Mouse (Mus musculus) lung, adult 2 months (tissue): ENCODE measurements at regions not wholly inside any gene's neighbourhood (a gene's known extent, or its start where the extent isn't known, plus 50 kb on each side); places are given as distances from the start of the nearest gene placed in this dataset.
A peak's percentile ranks its signal among the peaks of the same experiment; 100 is the strongest.
"Not testable (repeated sequence)": the region's sequence is repeated elsewhere in the genome, so short reads cannot be mapped to it uniquely, and the experiment has no call there.

Source experiments
- DNase-seq: peaks from one replicate; pipeline ENCODE4 v3.0.0; 2022
- H3K4me1 ChIP-seq: fragments of 200-500 bp; 2 replicates; pipeline ENCODE4 v1.6.1; 2011; ENCODE audit warnings: low read length; ENCODE audit not compliant: control insufficient read depth, insufficient read depth
- H3K4me3 ChIP-seq: fragments of 200-500 bp; replicated peaks from 2 replicates; pipeline ENCODE3; 2011; ENCODE audit warnings: low read depth, mild to moderate bottlenecking, control low read depth, low read length; ENCODE audit errors: extremely low read depth
- CTCF ChIP-seq: fragments of 200-500 bp; IDR thresholded peaks from 2 replicates; pipeline ENCODE4 v1.5.1; 2011; ENCODE audit warnings: mild to moderate bottlenecking, low read length, control low read depth; ENCODE audit not compliant: insufficient read depth
- POLR2A ChIP-seq: fragments of 200-500 bp; IDR thresholded peaks from 2 replicates; pipeline ENCODE4 v1.6.1; 2011; ENCODE audit warnings: low read depth, mild to moderate bottlenecking, control low read depth, low read length, borderline replicate concordance; ENCODE audit errors: extremely low read depth
- WGBS: fragments of 180-500 bp; shearing (Covaris S2); methylation state at CpG from one replicate; pipeline ENCODE4 v1.1.7; 2018; 5-methylcytosine and 5-hydroxymethylcytosine counted together

- 22% methylated on average over 1 of the region's 1 CpGs for WGBS
- DNase-seq, H3K4me3 ChIP-seq, H3K4me1 ChIP-seq: not testable (repeated sequence)
These were observed 57.0 kb upstream of the Egfem1 start for GRCm38 (mm10) chr3:29024851-29025250.

DNA sequence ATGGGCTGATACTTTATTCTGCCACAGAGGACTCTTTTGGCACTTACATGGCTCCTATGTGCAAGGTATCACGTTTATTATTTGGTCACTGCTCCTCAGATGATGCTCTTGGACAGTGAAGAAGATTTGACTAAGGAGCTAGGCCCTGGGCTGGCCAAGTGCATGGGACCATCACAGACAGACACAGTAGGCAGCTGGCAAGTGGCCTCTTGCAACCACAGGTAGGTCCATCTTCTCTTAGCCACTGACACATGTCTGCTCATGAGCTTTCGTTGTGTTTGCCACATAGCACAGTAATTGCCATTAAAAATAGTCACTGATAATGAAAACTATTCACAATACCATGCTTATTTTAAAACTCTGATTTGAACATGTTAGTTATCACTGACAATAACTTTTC lies 54.1 kb upstream of the Egfem1 start:
- no peak for DNase-seq
- TF ChIP-seq CTCF (no peak), POLR2A (no peak)
- 68% methylated on average over 2 of the region's 2 CpGs for WGBS
- Histone ChIP-seq H3K4me1 (no peaks in the 10 kb centered on the region), H3K4me3 (no peak overlapping the region)

DNA sequence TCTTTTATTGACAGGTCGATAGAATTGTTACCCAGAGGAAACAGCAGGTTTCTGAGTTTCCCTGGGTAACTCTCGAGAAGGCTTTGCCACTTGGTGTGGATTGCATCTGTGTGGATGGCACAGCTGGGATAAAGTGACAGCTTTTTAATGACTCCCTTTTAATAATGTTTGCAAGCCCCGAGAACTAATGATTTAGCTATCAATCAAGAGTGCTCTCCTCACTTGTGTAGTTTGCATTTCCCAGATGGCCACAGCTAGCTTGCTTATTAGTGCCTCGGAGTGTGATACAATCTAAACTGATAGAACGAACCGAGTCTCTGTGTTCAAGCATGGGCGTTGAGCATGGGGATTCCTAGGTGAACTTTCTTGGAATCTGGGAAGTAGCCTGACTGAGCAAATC lies 51.0 kb upstream of the Egfem1 start:
- TF ChIP-seq CTCF, result no peak
- no peak for TF ChIP-seq POLR2A

DNA sequence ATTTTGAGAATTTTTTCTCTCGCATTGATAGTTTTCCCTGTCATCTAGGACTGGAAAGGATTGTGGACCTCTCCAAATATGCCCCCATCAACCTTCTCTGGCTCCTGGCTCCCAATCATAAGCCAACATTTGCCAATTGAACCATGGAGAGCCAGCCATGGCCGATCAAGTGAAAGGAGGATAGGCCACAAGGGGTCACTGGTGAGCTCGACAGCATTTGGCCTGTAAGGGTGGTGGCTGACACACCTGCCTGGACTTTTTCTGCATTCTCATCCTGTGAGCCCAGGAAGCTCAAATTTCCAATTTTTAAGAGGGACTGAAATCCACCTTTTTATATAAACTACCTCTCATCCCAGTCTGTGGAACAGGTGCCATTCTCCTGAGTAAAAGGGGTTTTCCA lies 50.0 kb upstream of the Egfem1 start:
- H3K4me1 ChIP-seq, result no peaks in the 10 kb centered on the region
- TF ChIP-seq POLR2A (no peak), CTCF (peak; percentile 49; the same call in 1 of the 2 replicates)
- no peak overlapping the region for H3K4me3 ChIP-seq
- DNase-seq, result no peak
- 40% methylated on average over 3 of the region's 3 CpGs for WGBS

More for the DNA sequence above, 51.0 kb upstream of the Egfem1 start:
- Histone ChIP-seq H3K4me3 (no peak overlapping the region), H3K4me1 (no peaks in the 10 kb centered on the region)
- WGBS, result 75% methylated on average over 7 of the region's 7 CpGs
- DNase-seq, result no peak
